Mouse (Mus musculus): Measurements from ENCODE around the gene Rhbdl3.

The Rhbdl3 gene

GRCm38 (mm10) chr11:80385055-80385454 lies 84.3 kb downstream of the Rhbdl3 start:
- DNase-seq (ENCODE audit: low spot score): no peak

DNA sequence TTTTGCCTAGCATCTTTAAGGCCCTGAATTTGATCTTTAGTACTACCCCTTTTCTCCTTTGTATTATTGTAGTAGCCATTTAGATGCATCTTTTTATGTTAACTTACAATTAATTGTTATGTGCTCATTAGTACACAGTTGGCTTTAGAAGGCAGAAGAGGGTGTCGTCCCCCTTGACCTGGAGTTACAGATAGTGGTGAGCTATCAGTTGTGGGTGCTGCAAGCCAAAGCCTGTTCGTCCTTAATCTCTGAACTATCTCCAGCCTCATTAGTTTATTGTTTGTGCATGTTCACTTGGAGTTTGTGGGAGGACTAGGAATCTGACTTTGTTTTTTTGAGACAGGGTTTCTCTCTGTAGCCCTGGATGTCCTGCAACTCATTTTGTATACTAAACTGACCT lies 86.1 kb downstream of the Rhbdl3 start:
- DNase-seq (ENCODE audit: low spot score): no peak

- DNase-seq (ENCODE audit: low spot score): no peak
Measured at GRCm38 (mm10) chr11:80389885-80390284, 89.2 kb downstream of the Rhbdl3 start.

- DNase-seq (ENCODE audit: low spot score): no peak
Measured at GRCm38 (mm10) chr11:80391407-80392120, 90.9 kb downstream of the Rhbdl3 start.

DNA sequence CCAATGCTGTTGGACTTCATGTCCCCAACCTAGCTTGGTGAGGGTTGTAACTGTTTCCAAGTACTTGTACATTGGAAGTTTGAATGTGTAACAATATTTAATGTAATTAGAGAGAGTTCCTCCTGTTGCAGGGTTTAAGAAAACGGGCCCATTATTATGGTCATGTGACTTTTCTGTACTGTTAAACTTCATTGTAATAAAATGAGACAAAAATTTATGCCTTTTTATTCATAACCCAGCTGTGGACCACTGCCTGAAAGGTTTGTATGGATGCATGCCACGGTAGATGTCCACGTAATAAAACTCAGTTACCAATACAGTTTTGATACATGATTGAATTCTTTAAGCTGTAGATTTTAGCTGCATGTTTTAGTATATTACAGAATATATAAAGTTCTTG lies 95.2 kb downstream of the Rhbdl3 start:
- no peak for DNase-seq (ENCODE audit: low spot score)

- DNase-seq (ENCODE audit: low spot score): no peak
Measured at GRCm38 (mm10) chr11:80396617-80397016, 95.9 kb downstream of the Rhbdl3 start.
